Mouse (Mus musculus): ENCODE data around the gene Foxd1.

Foxd1 gene

GRCm38 (mm10) chr13:98355559-98356111 lies 1.6 kb downstream of the Foxd1 start:
- no peak for DNase-seq (ENCODE audit: low read depth)

- DNase-seq (ENCODE audit: low read depth) = no peak
These were observed 2.3 kb downstream of the Foxd1 start for GRCm38 (mm10) chr13:98356176-98356972.

- no peak for DNase-seq (ENCODE audit: low read depth)
These were observed 3.0 kb downstream of the Foxd1 start for GRCm38 (mm10) chr13:98356973-98357425.

DNA sequence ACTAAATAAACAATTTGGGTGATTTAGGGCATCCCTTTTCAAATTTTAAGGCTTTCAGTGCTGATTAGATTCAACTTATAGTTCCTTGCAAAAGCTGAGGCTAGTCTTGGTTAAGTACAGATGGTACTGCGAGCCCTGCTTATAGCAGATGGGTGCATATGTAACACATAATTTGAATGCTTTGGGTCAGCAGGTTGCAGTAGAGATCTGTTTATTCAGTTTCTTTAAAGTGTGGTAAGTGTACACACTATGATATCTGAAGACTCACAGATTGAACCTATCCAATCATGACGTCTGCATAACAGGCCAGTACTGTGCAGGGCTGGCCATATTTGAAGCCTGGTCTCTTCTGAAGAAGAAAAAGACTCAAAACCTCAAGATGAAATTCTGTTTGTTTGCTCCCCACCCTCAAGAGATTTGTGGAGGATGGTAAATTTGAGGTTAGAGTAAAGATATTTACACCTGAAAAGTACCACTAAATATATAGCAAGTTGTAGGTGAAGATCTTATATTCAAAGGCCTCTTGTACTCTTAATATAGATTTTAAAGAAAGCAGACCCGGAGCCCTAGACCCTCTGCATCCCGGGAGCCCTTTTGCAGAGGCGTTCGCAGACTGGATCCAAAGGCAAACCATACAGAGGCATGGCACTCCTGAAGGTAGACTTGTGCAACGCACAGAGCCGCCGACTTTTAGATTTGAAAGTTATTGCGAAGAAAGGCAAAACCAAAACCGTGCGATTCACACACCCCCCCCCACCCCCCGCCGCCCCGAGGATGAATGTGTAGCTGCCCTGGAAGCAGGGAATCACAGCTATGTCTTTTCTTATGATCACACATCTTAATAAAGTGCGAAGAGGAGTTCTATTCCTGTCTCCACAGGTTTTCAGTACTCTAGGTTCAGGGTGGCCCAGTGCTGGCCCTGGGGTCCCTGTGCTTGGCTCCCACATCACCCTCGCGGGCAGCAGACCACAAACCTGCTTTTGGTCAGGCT lies 3.7 kb downstream of the Foxd1 start:
- DNase-seq (ENCODE audit: low read depth) = no peak

- DNase-seq (ENCODE audit: low read depth) = no peak
These were observed 4.6 kb downstream of the Foxd1 start for GRCm38 (mm10) chr13:98358424-98359181.

DNA sequence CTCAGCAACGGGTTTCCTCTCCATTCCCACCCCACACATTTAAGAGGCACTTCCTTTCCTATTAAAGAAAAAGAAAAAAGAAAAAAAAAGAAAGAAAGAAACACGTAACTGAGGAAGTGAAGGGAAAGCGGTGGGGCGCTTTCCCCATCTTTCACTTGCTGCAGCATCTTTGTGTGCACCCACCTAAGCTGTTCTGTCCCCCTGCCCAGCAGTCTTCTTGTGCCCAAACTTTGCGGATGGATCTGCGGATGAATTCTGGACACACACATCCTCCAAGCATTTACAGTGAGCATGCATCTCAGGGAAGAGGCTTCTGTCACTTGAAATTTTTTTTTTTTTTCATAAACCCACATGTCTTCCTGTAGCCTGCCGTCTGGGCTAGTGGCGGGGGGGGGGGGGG lies 5.3 kb downstream of the Foxd1 start:
- no peak for DNase-seq (ENCODE audit: low read depth)

GRCm38 (mm10) chr13:98360391-98360790 lies 6.3 kb downstream of the Foxd1 start:
- DNase-seq (ENCODE audit: low read depth) = no peak

DNA sequence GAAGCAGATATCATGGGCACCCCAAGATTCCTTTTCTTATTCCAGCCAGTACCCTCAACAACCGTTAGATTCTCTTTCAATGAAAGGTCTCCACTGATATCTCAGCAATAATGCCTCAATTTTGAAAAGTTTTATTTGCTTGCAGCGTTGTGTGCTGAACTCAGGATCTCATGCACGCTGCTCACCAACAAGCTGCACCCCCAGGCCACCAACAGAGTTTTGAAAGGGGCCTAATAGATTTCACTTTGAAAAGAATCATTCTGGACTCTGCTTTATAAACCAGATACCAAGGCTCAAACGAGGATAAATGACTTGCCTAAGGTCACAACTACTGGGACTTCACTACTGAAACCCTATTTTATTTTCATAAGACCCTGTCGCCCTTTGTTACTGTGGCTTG lies 7.1 kb downstream of the Foxd1 start:
- no peak for DNase-seq (ENCODE audit: low read depth)

- DNase-seq (ENCODE audit: low read depth) = no peak
These were observed 9.0 kb downstream of the Foxd1 start for GRCm38 (mm10) chr13:98363046-98363445.

GRCm38 (mm10) chr13:98365081-98365480 lies 11.0 kb downstream of the Foxd1 start:
- DNase-seq (ENCODE audit: low read depth) = no peak

DNA sequence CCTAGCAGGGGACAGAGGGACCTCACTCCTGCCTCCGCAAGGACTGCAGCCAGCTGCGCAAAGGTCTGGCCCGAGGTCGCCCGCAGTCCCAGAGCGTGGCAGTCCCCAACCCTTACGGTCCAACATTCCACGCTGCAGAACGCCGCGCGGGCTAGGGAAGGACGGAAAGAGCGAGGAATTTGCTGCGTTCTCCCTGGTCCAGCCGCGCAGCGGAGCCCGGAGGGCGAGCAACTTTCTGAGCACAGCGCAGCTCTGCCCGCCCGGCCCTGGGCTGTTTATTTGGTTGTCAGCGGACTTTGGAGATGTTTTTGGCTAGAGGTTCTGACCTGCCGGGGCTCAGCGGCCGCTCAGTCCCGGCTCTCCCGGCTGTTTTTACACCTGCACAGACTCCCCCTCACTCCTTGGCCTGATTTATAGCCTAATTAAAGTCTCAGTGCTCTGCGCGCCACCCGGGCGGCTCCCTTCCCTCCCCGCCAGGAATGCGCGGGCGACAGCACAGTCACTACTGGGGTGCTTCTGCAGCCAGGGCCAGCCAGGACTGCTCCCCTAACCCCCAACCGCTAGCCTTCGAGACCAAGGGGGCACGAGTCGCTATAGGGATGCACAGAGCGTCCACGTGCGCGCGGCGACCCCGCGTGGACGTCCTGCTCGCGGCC lies 11.9 kb downstream of the Foxd1 start:
- no peak for DNase-seq (ENCODE audit: low read depth)

GRCm38 (mm10) chr13:98366469-98367275 lies 12.6 kb downstream of the Foxd1 start:
- DNase-seq (ENCODE audit: low read depth) = no peak

- DNase-seq (ENCODE audit: low read depth) = no peak
These were observed 13.6 kb downstream of the Foxd1 start for GRCm38 (mm10) chr13:98367601-98368000.

DNA sequence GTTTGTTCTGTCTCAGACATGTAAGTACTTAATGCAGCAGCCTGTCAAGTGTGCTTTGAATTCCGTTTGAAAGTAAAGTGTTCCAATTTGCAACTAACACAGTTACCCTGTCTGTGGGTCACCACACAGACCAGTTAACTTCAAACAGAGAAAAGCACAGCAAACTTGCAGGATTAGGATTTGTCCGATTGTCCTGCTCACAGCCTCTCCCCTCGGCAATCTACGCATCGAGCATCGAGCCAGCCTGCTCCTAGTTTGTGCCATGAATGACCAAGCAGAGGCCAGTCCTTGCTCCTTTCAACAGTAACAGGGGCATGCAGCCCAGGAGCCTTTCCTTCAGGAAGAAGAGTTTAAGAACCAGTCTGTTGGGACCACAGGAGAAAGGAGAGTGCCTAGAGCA lies 15.0 kb downstream of the Foxd1 start:
- DNase-seq (ENCODE audit: low read depth) = no peak

DNA sequence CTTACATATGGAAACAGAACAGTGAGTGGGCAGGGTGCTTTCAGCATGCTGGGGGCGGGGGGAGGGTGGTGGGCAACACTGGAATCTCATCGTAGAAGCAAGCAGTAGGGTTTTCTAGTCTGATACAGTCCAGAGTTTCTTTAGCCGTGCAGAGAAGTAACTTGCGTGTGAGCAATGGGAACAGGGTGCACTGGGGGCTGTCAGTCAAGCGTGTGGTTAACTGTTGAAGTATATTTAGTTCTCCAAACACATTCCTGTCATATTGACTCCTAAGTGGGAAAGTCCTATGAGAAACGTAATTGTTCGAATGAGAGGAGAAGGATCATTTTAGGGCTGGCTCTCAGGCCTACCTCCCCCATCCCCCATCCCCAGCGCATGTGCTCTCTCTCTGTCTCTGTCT lies 20.5 kb downstream of the Foxd1 start:
- no peak for DNase-seq (ENCODE audit: low read depth)

DNA sequence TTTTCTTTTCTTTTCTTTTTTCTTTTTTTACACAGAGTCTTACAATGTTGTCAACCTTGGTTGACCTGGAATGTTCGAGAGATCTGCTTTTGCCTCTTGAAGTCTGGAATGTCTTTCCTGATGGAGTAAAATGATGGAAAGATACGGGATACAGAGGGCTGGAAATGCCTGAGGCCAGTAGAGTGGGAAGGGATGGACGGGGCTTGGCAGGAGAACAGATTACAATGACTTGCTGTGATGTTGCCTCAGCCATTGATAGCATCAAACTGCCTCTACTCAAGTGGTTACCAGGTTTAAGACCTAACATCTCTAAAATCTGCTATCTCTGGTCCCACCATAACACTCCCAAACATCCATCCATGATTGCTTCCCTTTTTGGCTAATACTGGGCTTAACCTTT lies 20.9 kb downstream of the Foxd1 start:
- no peak for DNase-seq (ENCODE audit: low read depth)

DNA sequence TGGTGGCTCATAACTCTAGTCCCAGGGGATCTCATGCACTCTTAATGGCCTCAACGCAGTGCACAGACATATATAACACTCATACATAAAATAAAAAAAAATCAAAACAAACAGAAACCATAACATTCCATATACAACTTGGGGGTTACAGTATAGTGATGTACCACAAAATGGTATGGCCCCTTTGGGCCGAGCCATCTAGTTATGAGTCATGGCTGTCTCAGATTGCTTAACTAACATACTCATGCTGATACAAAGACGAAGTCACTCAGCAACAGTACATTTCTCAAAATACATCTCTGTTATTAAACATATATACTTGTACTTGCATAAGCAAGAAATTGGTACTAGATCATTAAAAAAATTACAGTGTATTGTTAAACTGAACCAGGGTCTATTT lies 23.7 kb downstream of the Foxd1 start:
- no peak for DNase-seq (ENCODE audit: low read depth)

DNA sequence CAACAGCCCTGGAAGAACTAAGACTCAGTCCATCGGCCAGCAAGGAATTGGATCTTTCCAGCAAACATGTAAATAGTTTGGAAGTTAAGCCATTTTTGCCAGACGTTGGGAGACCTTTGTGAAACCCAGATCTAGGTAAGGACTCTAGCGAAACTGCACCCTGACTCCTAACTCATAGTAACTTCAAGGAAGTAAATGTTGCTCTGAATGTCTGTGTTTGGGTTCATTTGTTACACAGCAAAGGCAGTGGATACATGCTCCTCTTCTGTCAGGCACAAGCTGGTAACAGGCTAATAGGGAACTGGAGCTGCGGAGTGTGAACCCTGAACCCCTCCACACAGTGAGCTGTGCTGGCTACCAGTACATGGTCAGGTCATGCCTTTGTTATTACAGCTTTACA lies 28.7 kb downstream of the Foxd1 start:
- DNase-seq (ENCODE audit: low read depth) = no peak

- no peak for DNase-seq (ENCODE audit: low read depth)
These were observed 30.0 kb downstream of the Foxd1 start for GRCm38 (mm10) chr13:98383911-98384498.

GRCm38 (mm10) chr13:98385877-98386276 lies 31.8 kb downstream of the Foxd1 start:
- DNase-seq (ENCODE audit: low read depth) = no peak
